Mouse (Mus musculus) telencephalon, adult 2 months (tissue): ENCODE data around the gene Erg.

ENCODE experiments used
- DNase-seq: peaks from one replicate; pipeline ENCODE4 v3.0.0-alpha.2; 2011; ENCODE audit warnings: low read depth, low spot score

Erg gene

GRCm38 (mm10) chr16:95585541-95586310 is 667 bp downstream of the Erg start:
- DNase-seq, result no peak

GRCm38 (mm10) chr16:95584751-95585528 is 1.5 kb downstream of the Erg start:
- DNase-seq, result no peak

GRCm38 (mm10) chr16:95579289-95579688 is 7.1 kb downstream of the Erg start:
- DNase-seq, result no peak

DNA sequence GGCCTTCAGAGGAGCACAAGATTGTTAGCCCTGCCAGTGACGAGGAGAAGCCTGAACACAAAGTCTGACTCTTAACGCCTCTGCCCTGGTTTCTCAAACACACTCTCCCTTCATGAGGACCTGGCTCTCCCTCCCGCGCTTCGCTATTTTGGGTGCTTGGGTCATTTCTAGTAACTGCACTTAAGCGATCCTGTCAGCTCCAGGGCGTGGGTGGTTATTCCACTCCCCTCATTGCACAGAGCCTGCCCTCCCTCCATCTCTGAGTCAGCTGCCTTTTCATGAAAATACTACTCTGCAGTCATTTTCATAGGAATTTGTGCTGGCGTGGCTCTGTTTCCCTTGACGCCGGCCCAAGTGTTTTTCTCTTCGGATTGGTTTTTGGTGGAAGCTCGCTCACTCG is 13.2 kb downstream of the Erg start:
- peak; percentile 73 for DNase-seq

- DNase-seq, result no peak
Observed at GRCm38 (mm10) chr16:95570616-95571015, 15.8 kb downstream of the Erg start.

- no peak for DNase-seq
Observed at GRCm38 (mm10) chr16:95556834-95557233, 29.6 kb downstream of the Erg start.

DNA sequence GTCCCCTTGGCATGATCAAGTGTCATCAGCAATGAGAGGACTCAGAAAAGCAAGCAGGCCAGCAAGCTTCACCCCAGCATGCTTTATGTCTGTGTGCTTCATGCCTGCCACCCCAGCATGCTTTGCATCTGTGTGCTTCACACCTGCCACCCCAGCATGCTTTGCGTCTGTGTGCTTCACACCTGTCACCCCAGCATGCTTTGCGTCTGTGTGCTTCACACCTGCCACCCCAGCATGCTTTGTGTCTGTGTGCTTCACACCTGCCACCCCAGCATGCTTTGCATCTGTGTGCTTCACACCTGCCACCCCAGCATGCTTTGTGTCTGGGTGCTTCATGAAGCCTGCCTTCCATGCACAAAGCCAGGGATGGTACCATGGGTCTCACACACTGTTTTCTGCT is 33.3 kb downstream of the Erg start:
- DNase-seq, result no peak

GRCm38 (mm10) chr16:95552495-95552894 is 33.9 kb downstream of the Erg start:
- no peak for DNase-seq

GRCm38 (mm10) chr16:95550496-95550895 is 35.9 kb downstream of the Erg start:
- no peak for DNase-seq

GRCm38 (mm10) chr16:95544753-95545152 is 41.6 kb downstream of the Erg start:
- no peak for DNase-seq

- DNase-seq, result peak; percentile 45
Observed at GRCm38 (mm10) chr16:95543471-95543870, 42.9 kb downstream of the Erg start.

DNA sequence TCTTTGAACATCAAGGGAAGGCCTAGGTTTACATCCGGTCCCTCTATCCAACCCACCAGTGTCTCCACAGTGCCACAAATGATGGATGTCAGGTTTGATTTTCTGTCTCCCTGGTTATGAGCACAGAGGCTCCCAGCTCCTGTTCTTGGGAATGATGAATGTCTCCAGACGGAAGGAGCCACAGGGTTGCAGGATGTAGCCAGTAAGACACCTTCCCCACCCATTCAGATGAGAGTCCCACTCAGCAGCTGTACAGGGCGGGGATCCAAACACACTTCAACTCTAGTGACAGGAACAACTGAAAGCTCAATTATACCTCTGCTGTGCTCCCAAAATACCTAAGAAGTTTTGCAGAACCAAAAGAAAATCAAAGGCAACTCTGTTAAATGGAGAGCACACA is 51.2 kb downstream of the Erg start:
- DNase-seq, result no peak

DNA sequence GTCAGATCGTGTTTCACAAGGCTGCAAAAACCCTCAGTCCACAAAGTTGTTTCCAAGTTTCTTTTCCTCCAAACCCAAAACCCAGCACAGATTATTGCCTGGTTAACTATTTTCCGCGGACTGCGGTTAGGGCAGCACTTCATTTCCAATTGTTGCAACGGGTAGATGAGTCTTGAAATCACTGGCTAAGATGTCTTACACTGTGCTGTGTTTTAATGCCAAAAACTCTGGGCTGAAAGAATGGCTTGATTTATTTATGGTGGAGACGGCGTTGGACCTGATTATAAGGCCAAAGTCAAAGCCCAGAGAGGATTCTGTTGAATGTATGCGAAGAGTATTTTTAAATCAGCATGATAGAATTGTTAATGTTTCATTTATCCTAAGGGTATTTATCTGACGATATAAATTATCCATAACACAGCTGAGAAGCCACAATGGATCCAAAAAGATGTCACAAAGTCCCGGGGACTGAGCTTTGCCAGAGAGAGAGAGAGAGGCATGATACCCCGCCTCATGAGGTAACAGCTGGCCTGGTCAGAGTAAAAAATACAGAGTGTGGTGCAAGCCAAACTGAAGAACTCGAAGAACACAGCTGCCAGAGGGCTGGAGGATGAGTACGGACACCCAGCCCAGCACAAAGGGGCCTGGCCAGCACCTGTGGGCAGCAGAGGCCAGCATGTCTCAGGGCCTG is 53.9 kb downstream of the Erg start:
- DNase-seq, result no peak

GRCm38 (mm10) chr16:95527561-95527960 is 58.8 kb downstream of the Erg start:
- DNase-seq, result no peak

DNA sequence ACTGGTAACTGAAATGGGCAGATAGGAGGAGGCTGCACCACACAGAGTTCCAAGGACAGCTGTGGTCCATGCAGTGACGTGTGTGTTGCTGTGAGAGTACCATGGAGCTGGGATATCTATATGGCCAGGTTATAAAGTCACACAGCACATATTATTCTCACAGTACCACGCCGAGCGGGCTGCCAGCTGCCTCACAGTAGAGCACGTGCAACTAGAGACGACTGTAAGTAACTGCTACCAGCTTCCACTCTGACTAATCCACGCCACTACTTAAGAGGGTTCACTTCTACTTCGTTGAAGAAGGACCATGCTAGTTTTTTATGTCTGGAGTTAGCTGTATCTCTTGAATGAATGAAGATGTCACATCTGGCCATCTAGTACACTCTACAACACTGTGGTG is 66.9 kb downstream of the Erg start:
- no peak for DNase-seq

DNA sequence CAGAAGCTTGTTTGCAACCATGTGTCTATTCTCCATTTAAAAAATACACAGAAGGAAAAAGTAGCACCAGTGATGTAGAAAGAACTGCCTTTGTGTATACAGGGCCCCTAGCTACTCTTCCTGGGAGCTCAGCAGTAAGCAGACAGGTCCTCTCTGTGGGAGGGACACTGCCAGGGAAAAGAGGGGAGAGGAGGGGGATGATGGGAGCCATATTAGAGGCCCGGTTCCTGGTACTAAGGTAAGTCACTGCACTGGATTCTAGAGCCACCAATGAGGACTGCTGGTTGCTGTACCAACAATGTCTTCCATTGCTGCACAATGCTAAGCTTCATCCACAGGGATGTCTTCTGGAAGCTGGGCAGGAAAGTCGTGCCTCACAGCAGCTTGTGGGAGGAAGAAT is 80.3 kb downstream of the Erg start:
- no peak for DNase-seq

DNA sequence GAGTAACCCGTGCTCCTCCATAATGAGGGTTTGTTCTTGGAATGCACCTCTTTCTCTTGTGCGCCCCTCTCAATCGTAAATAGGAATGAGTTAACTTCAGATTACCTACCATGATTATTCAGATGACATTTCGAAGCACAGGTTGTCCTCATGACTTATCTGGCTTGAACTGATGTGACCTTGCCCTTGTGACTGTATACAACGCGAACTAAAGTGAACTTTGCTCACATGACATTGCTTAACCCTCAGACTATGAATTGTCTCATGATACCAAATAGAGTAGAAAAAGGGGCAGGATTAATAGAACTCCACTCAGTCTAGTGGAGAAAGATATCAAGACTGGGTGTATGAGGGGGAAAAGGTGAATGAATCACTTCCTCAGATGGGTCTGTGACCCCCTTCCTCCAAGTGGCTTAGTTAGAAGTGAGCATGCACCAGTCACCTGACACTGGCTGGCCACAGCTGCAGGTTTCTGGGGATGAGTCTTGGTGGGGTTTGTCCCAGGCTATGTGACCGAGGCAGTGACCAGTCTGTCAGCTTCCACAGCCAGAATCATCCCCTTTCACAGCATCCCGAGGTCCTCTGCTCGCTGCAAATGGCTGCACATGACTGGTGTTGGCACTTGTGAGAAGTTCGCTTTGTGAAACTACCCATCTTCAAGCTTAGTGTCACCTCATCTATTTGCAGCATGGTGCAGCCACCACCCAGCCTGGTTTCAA is 89.7 kb downstream of the Erg start:
- DNase-seq, result no peak

- DNase-seq, result no peak
Observed at GRCm38 (mm10) chr16:95494108-95494507, 92.3 kb downstream of the Erg start.

GRCm38 (mm10) chr16:95493336-95493735 is 93.1 kb downstream of the Erg start:
- no peak for DNase-seq

GRCm38 (mm10) chr16:95492146-95492545 is 94.2 kb downstream of the Erg start:
- DNase-seq, result no peak

DNA sequence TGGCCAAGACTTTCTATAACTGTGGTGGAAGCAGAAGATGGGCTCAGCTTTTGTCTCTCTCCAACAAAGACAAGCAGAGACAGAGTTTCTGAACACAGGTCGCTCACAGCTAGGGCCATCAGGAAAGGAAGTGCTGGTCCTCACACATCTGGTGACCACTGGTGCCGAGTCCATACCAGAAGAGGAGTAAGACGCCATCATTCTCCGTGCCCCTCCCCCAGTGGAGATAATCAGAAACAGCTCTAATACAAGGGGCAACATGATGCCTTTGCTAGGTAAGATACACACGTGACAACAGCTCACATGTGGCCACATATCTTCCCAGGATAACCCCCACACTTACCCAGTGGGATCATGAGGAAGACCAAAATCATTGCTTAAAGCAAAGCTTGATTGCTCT is 96.0 kb downstream of the Erg start:
- DNase-seq, result no peak
